Mouse (Mus musculus) lung, embryonic 14.5 days (tissue): Measurements from ENCODE around the gene Slc34a3. TPM values are rescaled to one million over a fixed set of nuclear protein-coding genes. Genes with fewer than 3 reads are reported as not detected.
A peak's percentile ranks its signal among the peaks of the same experiment; 100 is the strongest.

Experiments used
- ATAC-seq: fragments of 200-750 bp; cut with Nextera tagmentation; 2 replicates; pipeline ENCODE4 v1.8.0; 2017; ENCODE audit warnings: mild to moderate bottlenecking, moderate TSS enrichment, moderate library complexity; ENCODE audit not compliant: insufficient read depth
- DNase-seq: peaks from one replicate; pipeline ENCODE4 v3.0.0-alpha.2; 2015
- H3K27ac ChIP-seq: fragments of 300-500 bp; sonication (generic); 2 replicates; pipeline ENCODE4 v1.5.1; 2014; ENCODE audit warnings: low read depth, mild to moderate bottlenecking, moderate library complexity
- H3K27me3 ChIP-seq: fragments of 300-500 bp; sonication (generic); 2 replicates; pipeline ENCODE4 v1.6.1; 2014; ENCODE audit warnings: low read length, control low read depth; ENCODE audit not compliant: insufficient read depth
- H3K36me3 ChIP-seq: fragments of 300-500 bp; sonication (generic); 2 replicates; pipeline ENCODE4 v1.6.1; 2014; ENCODE audit warnings: control low read depth; ENCODE audit not compliant: insufficient read depth
- H3K4me1 ChIP-seq: fragments of 300-500 bp; sonication (generic); 2 replicates; pipeline ENCODE4 v1.6.1; 2014; ENCODE audit warnings: antibody characterized with exemption, control low read depth; ENCODE audit not compliant: insufficient read depth
- H3K4me2 ChIP-seq: fragments of 300-500 bp; sonication (generic); 2 replicates; pipeline ENCODE4 v1.6.1; 2014; ENCODE audit warnings: mild to moderate bottlenecking
- H3K4me3 ChIP-seq: fragments of 300-500 bp; sonication (generic); 2 replicates; pipeline ENCODE4 v1.5.1; 2014; ENCODE audit warnings: low read depth, low read length
- H3K9ac ChIP-seq: fragments of 300-500 bp; sonication (generic); 2 replicates; pipeline ENCODE4 v1.6.1; 2014
- H3K9me3 ChIP-seq: fragments of 300-500 bp; sonication (generic); 2 replicates; pipeline ENCODE4 v1.6.1; 2016; ENCODE audit warnings: low read depth, low read length, control low read depth
- CTCF ChIP-seq: IDR thresholded peaks from 2 replicates; pipeline ENCODE4 v1.5.1; 2016; ENCODE audit warnings: antibody characterized with exemption, low read depth
- WGBS: fragments of 180-500 bp; shearing (Covaris S2); extraction: QIAGEN DNeasy Blood & Tissue Kit; methylation state at CpG from one replicate; pipeline ENCODE4 v1.1.7; 2014; 5-methylcytosine and 5-hydroxymethylcytosine counted together
- polyA plus RNA-seq: library from polyadenylated mRNA; unstranded; fragments of >200 nt; fragmentation: Nextera tagmentation; extraction: Ambion mirVana; gene quantifications from 2 replicates; pipeline ENCODE4 v1.2.1, GENCODE M21; 2014

Gene Slc34a3
- polyA plus RNA-seq, 1 experiment from 2014 or later: not detected

DNA sequence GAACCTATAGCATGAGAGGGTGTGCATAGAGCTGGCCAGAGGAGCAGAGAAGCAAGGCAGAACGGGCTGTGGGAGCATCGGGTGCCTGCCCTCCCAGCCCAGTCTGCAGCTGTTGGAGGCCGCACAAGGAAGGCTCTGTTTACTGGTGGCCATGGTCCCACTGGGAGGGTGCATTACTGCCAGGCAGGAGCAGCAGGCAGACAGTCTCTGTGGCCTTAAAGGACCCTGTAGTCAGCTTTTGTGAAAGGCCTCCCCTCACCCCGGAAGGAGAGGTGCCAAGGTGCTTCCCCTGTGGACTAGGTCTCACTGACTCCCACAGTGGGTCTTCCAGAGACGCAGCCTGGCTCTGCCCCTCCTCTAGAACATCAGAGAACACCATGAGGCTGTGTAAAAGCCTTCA lies 7.3 kb downstream of the Slc34a3 start:
- Histone ChIP-seq H3K27me3 (no peaks in the 10 kb centered on the region), H3K4me2 (no peak overlapping the region), H3K36me3 (peaks cover 10% of the 10 kb centered on the region), H3K4me3 (no peak overlapping the region), H3K9ac (no peak overlapping the region), H3K4me1 (0 out of 2 replicates have a peak, but pooled peaks cover 5% of the 10 kb centered on the region), H3K9me3 (no peaks in the 10 kb centered on the region), H3K27ac (no peak overlapping the region)
- ATAC-seq: no peak
- 75% methylated on average over 5 of the region's 5 CpGs for WGBS
- no peak for DNase-seq
- TF ChIP-seq CTCF: no peak

DNA sequence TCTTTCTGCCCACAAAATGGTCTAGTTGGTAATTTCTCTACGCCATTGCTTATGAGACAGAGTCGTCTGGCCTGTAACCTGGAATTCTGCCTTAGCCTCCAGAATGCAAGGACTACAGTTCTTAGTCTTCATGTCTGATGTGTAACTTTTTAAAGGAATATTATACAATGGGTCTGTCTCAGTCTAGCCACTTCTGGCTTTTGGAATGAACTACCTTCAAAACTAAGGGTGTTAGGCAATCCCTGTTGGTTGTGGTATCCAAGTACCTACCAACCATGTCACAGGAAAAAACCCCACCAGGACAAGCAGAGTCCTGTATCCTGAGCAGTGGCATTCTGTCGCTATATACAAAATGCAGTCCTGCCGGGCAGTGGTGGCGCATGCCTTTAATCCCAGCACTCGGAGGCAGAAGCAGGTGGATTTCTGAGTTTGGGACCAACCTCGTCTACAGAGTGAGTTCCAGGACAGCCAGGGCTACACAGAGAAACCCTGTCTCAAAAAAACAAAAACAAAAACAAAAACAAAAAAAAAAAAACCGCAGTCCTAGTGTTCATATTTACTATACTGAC lies 8.3 kb downstream of the Slc34a3 start:
- TF ChIP-seq CTCF: no peak
- ATAC-seq (no peak), DNase-seq (no peak)
- peaks cover 17% of the 10 kb centered on the region for H3K36me3 ChIP-seq
- WGBS: 69% methylated on average over 8 of the region's 8 CpGs
- H3K9me3 ChIP-seq: no peaks in the 10 kb centered on the region
- peak overlapping the region; percentile 98 for H3K27ac ChIP-seq
- H3K4me2 ChIP-seq: peak overlapping the region; percentile 66
- H3K27me3 ChIP-seq: no peaks in the 10 kb centered on the region
- H3K9ac ChIP-seq: peak overlapping the region; percentile 62; the same call in 1 of the 2 replicates
- peak overlapping the region; percentile 51; the same call in 1 of the 2 replicates for H3K4me3 ChIP-seq
- 0 out of 2 replicates have a peak, but pooled peaks cover 5% of the 10 kb centered on the region for H3K4me1 ChIP-seq

DNA sequence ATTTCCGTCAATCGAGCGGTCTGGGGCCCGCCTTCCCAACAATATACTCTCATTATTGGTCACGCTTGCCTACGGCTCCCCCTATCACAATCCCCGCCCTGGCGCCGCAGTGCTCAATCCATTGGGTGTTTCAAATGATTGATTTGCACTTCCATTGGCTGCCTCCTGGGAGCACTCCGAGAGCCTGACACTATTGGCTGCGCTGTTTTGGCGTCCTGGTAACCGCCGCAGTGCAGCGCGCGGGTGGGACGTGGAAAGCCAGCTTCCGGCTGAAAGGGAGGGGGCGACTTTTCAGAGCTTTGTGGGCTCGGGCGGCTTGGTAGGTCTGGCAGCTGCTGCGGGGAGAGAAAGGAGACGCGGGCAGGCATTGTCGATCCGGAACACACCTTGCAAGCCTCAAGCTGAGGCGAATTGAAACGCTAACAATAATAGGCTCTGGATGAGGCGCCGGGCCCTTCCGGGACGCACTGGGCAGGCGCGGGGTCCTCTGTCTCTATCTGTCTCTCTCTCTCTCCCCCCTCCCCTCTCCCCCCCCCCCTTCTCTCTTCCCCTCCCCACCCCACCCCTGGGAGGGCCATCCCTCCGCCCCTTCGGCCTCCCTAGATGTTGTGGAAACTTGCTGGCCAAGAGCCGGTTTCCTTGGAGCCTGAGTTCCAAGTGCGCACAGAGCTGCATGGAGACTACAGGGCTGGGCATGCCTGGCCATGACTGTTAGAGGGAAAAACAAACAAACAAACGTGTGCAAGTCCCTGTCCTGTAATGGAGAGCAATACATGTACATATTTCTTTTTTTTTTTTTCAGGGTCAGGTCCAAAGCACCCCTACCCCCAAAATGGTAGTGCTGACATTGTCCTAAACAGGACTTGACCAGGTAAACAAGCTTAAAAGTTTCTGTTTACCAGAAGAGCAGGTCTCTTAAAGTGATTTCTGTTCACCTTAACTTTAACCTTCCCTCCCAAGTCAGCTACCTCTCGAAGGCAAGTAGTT lies 9.1 kb downstream of the Slc34a3 start:
- Histone ChIP-seq H3K36me3 (peaks cover 17% of the 10 kb centered on the region), H3K9ac (peak overlapping the region; percentile 62), H3K4me2 (peak overlapping the region; percentile 66), H3K27me3 (no peaks in the 10 kb centered on the region), H3K4me3 (peak overlapping the region; percentile 91), H3K4me1 (0 out of 2 replicates have a peak, but pooled peaks cover 5% of the 10 kb centered on the region), H3K9me3 (no peaks in the 10 kb centered on the region), H3K27ac (peak overlapping the region; percentile 98)
- DNase-seq (peak; percentile 99), ATAC-seq (peak; percentile 96)
- WGBS: 2% methylated on average over 41 of the region's 41 CpGs
- no peak for TF ChIP-seq CTCF

DNA sequence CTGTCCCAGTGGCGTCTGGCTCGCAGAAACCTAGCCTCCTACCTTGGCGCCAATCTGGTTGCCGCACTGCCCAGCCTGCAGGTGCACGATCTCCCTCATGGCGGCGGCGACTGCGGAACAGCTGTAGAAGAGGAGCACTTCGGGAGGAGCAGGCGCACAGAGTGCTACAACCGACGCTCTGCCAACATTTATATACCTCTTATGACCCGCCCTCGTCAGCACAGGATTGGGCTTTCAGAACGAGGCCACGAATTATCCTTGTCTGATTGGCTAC lies 9.7 kb downstream of the Slc34a3 start, which contains the start of gene Tubb4b:
Gene Tubb4b (minus strand): TSS at position 211 of the 274 bp plus-strand sequence.
- no peak for DNase-seq
- H3K27ac ChIP-seq: peak within 1 kb of the TSS; percentile 98
- peak within 1 kb of the TSS; percentile 91 for H3K4me3 ChIP-seq
- no peaks in the 10 kb centered on the region for H3K9me3 ChIP-seq
- H3K27me3 ChIP-seq: no peaks in the 10 kb centered on the region
- H3K4me2 ChIP-seq: peak within 1 kb of the TSS; percentile 81
- no peak for ATAC-seq
- 0% methylated on average over 17 of the region's 17 CpGs for WGBS
- TF ChIP-seq CTCF: peak; percentile 52
- peaks cover 17% of the 10 kb centered on the region for H3K36me3 ChIP-seq
- H3K9ac ChIP-seq: peak within 1 kb of the TSS; percentile 77
- H3K4me1 ChIP-seq: 0 out of 2 replicates have a peak, but pooled peaks cover 5% of the 10 kb centered on the region

DNA sequence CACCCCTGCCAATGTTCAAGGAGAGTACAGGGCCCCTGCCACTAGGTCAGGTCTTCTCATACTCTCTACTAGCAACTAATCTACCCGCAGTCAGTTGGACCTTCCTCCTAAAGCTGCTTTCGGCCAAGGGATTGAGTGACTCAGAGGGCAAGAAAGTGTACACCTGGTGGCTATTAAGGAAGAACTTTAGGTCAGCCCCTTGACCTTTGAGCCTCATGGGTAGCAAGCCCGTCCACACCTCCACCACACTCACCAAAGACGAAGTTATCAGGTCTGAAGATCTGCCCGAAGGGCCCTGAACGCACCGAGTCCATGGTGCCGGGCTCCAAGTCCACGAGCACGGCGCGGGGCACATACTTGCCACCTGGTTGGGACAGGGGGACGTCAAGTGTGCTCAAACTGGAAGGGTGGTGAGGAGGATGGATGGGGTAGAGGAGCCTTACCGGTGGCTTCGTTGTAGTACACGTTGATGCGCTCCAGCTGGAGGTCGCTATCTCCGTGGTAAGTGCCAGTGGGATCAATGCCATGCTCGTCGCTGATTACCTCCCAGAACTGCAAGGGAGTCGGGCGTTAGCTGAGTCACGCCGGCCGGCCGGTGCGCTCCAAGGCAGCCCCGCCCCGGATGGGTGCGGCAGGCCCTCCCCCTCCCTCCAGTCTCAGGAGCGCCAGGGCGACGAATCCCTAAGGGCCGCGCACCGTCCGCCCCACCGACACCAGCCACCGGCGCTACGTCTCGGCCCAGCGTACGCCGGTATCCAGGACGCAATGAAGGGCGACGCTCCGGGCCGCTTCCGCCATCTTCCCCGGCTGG lies 10.3 kb downstream of the Slc34a3 start:
- TF ChIP-seq CTCF: no peak
- Histone ChIP-seq H3K27ac (peak overlapping the region; percentile 96), H3K27me3 (no peaks in the 10 kb centered on the region), H3K4me1 (0 out of 2 replicates have a peak, but pooled peaks cover 5% of the 10 kb centered on the region), H3K36me3 (peaks cover 17% of the 10 kb centered on the region), H3K4me2 (peak overlapping the region; percentile 81), H3K4me3 (peak overlapping the region; percentile 91), H3K9me3 (no peaks in the 10 kb centered on the region), H3K9ac (peak overlapping the region; percentile 77)
- WGBS: under 1% methylated on average over 49 of the region's 53 CpGs
- DNase-seq (peak; percentile 79), ATAC-seq (peak; percentile 36)

DNA sequence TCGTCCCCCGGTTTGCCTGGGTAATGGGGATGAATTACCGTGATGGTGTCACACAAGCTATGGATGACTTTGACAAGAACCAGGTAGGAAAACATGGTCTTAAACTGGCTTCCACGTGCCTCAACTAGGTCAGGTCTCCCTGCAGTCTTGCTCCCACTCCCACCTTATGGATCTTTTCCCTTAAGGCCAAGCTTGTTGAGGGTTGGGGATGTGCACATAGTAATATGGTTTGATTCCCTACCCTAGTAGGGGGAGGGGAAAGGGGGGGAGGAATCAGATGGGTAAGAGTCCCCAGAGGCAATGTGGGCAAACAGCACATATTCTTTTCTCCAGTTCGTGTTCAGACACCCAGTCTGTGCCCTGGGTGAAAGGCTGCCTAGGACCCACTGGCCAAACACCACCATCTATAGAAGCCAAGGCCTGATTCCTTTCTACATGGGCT lies 12.8 kb downstream of the Slc34a3 start:
- DNase-seq (no peak), ATAC-seq (no peak)
- Histone ChIP-seq H3K4me1 (0 out of 2 replicates have a peak, but pooled peaks cover 5% of the 10 kb centered on the region), H3K4me3 (no peak overlapping the region), H3K27ac (no peak overlapping the region), H3K27me3 (no peaks in the 10 kb centered on the region), H3K36me3 (peaks cover 17% of the 10 kb centered on the region), H3K4me2 (no peak overlapping the region), H3K9me3 (no peaks in the 10 kb centered on the region), H3K9ac (no peak overlapping the region)
- WGBS: 73% methylated on average over 5 of the region's 5 CpGs
- TF ChIP-seq CTCF: no peak
